Mouse (Mus musculus): Measurements from ENCODE around the gene Tusc2.
A peak's percentile ranks its signal among the peaks of the same experiment; 100 is the strongest.

Gene Tusc2

DNA sequence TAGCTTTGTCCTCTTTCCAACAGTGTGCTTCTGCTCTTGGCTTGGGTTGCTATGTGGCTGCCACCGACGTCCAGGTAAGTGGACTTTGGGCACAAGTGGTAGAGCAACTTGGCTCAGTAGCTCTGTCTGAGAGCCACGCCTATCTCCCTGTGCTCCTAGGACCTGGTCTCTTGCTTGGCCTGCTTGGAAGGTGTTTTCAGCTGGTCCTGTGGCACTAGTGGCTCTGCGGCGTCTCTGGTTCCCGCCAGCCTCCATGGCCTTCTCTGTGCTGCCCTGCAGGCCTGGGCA, 27.7 kb downstream of the Tusc2 start:
- no peak for DNase-seq

- DNase-seq, result no peak
Observed at GRCm38 (mm10) chr9:107593101-107593976, 30.3 kb downstream of the Tusc2 start.

DNA sequence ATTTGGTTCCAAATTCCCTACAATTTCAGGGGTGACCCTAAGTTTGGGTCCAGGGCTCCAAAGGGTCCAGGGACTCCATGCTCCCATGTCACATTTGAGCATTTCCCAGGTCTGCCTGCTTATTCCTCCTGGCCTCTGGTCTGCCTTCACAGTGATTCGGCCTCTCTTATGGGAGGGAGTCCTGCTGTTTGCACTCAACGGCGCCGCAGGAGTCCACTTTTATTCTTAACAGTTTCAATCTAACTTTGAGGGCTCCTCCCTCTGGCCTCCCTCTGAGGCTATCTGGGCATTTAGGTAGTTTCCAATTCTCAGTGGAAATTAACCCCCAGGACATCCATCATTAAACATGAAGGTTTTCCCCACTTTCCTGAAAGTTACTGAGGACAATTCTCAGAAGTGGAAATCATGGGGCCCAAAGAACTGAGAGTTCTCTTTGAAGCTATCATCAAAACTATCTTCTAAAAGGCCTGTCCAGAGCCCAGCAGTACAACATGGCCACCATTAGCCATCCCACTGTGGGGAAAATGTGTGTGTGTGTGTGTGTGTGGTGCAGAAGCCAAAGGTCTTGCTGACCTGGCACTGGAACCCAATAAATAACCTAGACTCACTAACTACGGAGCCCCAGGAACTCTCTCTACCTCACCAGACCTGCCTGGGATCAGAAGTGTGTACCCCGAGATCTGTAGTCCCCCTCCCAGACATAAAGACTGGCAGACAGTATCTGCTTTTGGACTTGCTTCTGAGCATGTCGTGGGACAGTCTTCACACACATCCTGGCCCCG, 31.4 kb downstream of the Tusc2 start:
- DNase-seq, result no peak

GRCm38 (mm10) chr9:107596619-107597569, 33.8 kb downstream of the Tusc2 start:
- no peak for DNase-seq

GRCm38 (mm10) chr9:107598385-107598784, 35.3 kb downstream of the Tusc2 start:
- DNase-seq, result no peak

GRCm38 (mm10) chr9:107599433-107599832, 36.4 kb downstream of the Tusc2 start:
- no peak for DNase-seq

- DNase-seq, result no peak
Observed at GRCm38 (mm10) chr9:107599842-107600241, 36.8 kb downstream of the Tusc2 start.

GRCm38 (mm10) chr9:107600745-107601144, 37.7 kb downstream of the Tusc2 start:
- DNase-seq, result peak; percentile 38

DNA sequence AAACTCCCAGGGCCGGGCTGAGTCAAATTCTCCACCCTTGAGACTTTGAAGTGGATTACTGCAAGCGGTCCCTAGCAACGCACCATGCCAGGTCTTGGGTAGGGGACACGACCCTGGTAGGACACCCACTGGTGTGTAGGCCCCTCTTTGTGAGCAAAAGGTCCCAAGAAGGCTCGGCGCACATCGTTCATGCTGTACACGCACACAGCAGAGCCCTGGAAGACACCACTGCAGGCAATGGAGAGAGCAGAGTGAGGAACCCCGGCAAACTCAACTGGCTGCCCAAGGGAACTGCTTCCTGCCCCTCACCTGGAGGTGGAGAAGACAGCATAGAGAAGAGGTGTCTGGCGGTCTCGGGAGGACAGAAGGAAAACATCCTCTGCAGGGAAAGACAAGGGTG, 38.2 kb downstream of the Tusc2 start:
- DNase-seq, result no peak

DNA sequence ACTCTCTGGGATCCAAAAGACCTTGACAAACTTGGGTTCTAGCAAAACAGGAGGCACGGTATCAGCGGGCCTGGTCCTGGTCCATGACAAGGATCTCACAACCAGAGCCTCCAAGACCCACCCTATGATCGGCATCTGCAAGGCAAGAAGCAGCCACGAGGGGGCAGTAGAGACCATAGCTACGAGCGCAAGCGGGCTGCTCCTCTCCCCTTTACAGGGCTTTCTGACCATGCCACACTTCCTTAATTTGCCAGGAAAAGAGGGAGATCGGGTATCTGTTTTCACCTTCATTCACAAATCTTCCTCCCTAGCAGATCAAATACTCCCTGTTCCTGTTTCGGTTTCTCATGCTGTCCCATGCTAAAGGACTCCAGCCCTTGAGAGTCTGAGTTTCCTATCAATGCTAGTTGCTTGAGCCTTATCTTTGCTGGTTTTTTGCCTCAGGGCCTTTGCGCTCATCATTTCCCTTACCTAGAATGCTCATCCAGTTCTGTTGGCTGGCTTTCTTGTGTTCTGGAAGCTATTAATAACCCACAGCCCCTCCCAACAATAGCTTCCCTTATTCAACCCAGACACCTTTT, 39.1 kb downstream of the Tusc2 start:
- peak; percentile 94 for DNase-seq

DNA sequence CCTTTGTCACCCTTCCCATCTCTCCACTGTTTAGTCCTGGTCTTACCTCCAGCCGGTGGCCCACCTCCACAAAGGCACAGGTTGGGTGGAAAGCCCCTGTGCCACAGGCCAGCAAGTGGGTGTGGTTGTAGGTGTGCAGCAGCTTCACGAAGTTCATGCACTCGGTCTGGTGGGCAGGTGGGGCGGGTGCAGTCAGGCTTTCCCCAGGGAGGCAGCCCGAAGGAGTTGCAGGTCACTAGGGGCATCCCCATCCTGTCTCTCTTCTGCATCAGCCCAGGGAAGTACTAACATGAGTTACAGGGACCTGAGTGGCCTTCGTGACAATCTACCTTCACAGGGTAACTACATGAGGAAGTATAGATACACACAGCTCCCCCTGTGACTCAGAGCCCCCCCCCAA, 40.2 kb downstream of the Tusc2 start:
- DNase-seq, result no peak

- no peak for DNase-seq
Observed at GRCm38 (mm10) chr9:107605041-107605661, 42.1 kb downstream of the Tusc2 start.

- DNase-seq, result no peak
Observed at GRCm38 (mm10) chr9:107606591-107606990, 43.5 kb downstream of the Tusc2 start.

- no peak for DNase-seq
Observed at GRCm38 (mm10) chr9:107607036-107607435, 44.0 kb downstream of the Tusc2 start.

- DNase-seq, result no peak
Observed at GRCm38 (mm10) chr9:107607653-107608245, 44.7 kb downstream of the Tusc2 start.

GRCm38 (mm10) chr9:107608741-107609432, 45.8 kb downstream of the Tusc2 start, which contains the start of gene Sema3b:
Gene Sema3b (minus strand): TSS chr9:107609229.
- DNase-seq, result no peak

GRCm38 (mm10) chr9:107609433-107609830, 46.4 kb downstream of the Tusc2 start:
- DNase-seq, result no peak

DNA sequence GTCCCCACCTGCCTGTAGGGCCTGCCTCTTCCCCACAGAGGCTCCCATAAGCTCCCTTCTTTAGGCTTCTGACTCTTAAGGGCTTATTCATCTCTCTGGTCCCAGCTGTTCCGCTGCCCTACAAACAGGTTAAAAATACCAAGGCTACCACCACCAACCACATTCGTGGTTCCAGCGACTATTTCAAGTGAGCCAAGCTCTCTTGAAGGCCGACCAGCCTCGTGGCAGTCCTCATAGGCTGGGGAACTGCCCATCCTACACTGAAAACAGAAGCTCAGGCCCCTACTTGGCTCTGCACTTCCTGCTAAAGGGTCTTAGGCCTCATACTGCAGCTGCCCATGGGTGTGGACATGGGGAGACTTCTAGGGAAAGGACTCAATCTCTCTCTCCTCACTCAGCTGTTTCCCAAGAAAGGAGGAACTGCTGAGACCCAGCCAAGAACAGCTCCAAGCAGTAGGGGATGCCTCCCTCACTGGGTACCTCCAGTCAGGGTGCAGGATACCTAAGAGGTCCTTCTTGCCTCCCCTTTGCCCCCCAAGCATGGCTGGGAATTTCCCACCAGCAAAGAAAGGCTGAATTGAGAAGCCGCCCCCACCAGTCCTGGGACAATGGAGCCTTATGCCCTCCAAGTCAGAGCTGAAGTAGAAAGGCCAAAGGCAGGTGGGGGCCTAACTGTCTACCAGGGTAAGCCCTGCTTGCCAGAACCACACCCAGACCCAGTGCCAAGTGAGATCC, 48.6 kb downstream of the Tusc2 start:
- no peak for DNase-seq

- DNase-seq, result peak; percentile 98
Observed at GRCm38 (mm10) chr9:107612191-107612944, 49.3 kb downstream of the Tusc2 start.

Measured in thymus, postnatal 14 days (tissue).